8 mouse cellular contexts compared by ENCODE assay signal in genomic region chr1:72123434-72124297, GRCm38 (mm10).
DNase-seq lines count a peak whose midpoint lies in the region; ATAC-seq and TF ChIP-seq lines count a peak whose summit lies in the region.

No protein-coding gene starts in this region.

- H3K36me3 ChIP-seq in embryonic facial prominence, embryonic 14.5 days (ENCODE audit: control insufficient read depth, insufficient read depth, low read length), result no peaks in the 10 kb centered on the region
- no peaks in the 10 kb centered on the region for H3K36me3 ChIP-seq in heart, embryonic 11.5 days (ENCODE audit: control insufficient read depth, insufficient read depth, low read length)
- H3K36me3 ChIP-seq in kidney, embryonic 16.5 days (ENCODE audit: insufficient read depth, low read length), result no peaks in the 10 kb centered on the region
- H3K36me3 ChIP-seq in liver, adult 2 months (ENCODE audit: control insufficient read depth, insufficient read depth, low read length), result no peaks in the 10 kb centered on the region
- no peaks in the 10 kb centered on the region for H3K36me3 ChIP-seq in stomach, embryonic 16.5 days (ENCODE audit: control insufficient read depth, insufficient read depth, low read length)

- no peaks in the 10 kb centered on the region for H3K9me3 ChIP-seq in embryonic facial prominence, embryonic 14.5 days (ENCODE audit: control insufficient read depth, low read length)
- no peaks in the 10 kb centered on the region for H3K9me3 ChIP-seq in heart, embryonic 11.5 days (replicated peaks; ENCODE audit: control insufficient read depth, low read length)
- H3K9me3 ChIP-seq in kidney, embryonic 16.5 days (ENCODE audit: low read length), result no peaks in the 10 kb centered on the region
- H3K9me3 ChIP-seq in stomach, embryonic 16.5 days (replicated peaks; ENCODE audit: control insufficient read depth, low read length), result no peaks in the 10 kb centered on the region

- no peaks in the 10 kb centered on the region for H3K4me1 ChIP-seq in embryonic facial prominence, embryonic 14.5 days (ENCODE audit: control insufficient read depth, insufficient read depth, low read length)
- H3K4me1 ChIP-seq in heart, embryonic 11.5 days (ENCODE audit: control insufficient read depth, insufficient read depth, low read length), result no peaks in the 10 kb centered on the region
- H3K4me1 ChIP-seq in kidney, embryonic 16.5 days (ENCODE audit: insufficient read depth, low read length), result no peaks in the 10 kb centered on the region
- H3K4me1 ChIP-seq in liver, adult 2 months (ENCODE audit: control insufficient read depth, insufficient read depth, low read length), result no peaks in the 10 kb centered on the region
- H3K4me1 ChIP-seq in stomach, embryonic 16.5 days (ENCODE audit: control insufficient read depth, insufficient read depth, low read length), result no peaks in the 10 kb centered on the region

- H3K27me3 ChIP-seq in embryonic facial prominence, embryonic 14.5 days (replicated peaks; ENCODE audit: control insufficient read depth, insufficient read depth, low read length), result no peaks in the 10 kb centered on the region
- no peaks in the 10 kb centered on the region for H3K27me3 ChIP-seq in heart, embryonic 11.5 days (ENCODE audit: control insufficient read depth, insufficient read depth, low read length)
- no peaks in the 10 kb centered on the region for H3K27me3 ChIP-seq in kidney, embryonic 16.5 days (ENCODE audit: insufficient read depth, low read length)
- H3K27me3 ChIP-seq in liver, adult 2 months (ENCODE audit: control insufficient read depth, insufficient read depth, low read length), result no peaks in the 10 kb centered on the region
- H3K27me3 ChIP-seq in stomach, embryonic 16.5 days (ENCODE audit: control insufficient read depth, insufficient read depth, low read length), result no peaks in the 10 kb centered on the region

- H3K79me2 ChIP-seq in liver, adult 2 months (ENCODE audit: control insufficient read depth, insufficient read depth, low read length), result no peaks in the 10 kb centered on the region

- DNase-seq in 3T3-L1 (ENCODE audit: low read depth, low spot score), result peak; percentile 90
- DNase-seq in adrenal gland, postnatal 4 days (ENCODE audit: low spot score in 2 of 2), result peak; percentile 71 to 74
- DNase-seq in embryonic facial prominence, embryonic 14.5 days (ENCODE audit: low spot score), result peak; percentile 88
- peak; percentile 49 for DNase-seq in liver, adult 2 months (ENCODE audit: extremely low read depth, low read depth, low spot score)
- DNase-seq in natural killer cell, adult 2 months (ENCODE audit: low spot score in 2 of 2), result peak; percentile 30 to 68

- H3K9ac ChIP-seq in embryonic facial prominence, embryonic 14.5 days (ENCODE audit: low read depth, low read length), result no peak overlapping the region
- peak overlapping the region; percentile 43; the same call in 1 of the 2 replicates for H3K9ac ChIP-seq in heart, embryonic 11.5 days (ENCODE audit: low read depth, low read length)
- no peak overlapping the region for H3K9ac ChIP-seq in kidney, embryonic 16.5 days (replicated peaks; ENCODE audit: low read length)
- H3K9ac ChIP-seq in liver, adult 2 months (ENCODE audit: low read depth, low read length), result no peak overlapping the region
- H3K9ac ChIP-seq in stomach, embryonic 16.5 days (ENCODE audit: low read length), result no peak overlapping the region

- peak; percentile 98 for TF ChIP-seq CTCF in liver, adult 2 months (IDR thresholded peaks at IDR 0.05; ENCODE audit: low read depth, low read length)

- no peak overlapping the region for H3K4me3 ChIP-seq in embryonic facial prominence, embryonic 14.5 days (ENCODE audit: low read depth, low read length)
- H3K4me3 ChIP-seq in heart, embryonic 11.5 days (ENCODE audit: low read depth, low read length), result no peak overlapping the region
- no peak overlapping the region for H3K4me3 ChIP-seq in kidney, embryonic 16.5 days (ENCODE audit: low read length)
- H3K4me3 ChIP-seq in liver, adult 2 months (ENCODE audit: insufficient read depth, low read depth, low read length), result no peak overlapping the region
- no peak overlapping the region for H3K4me3 ChIP-seq in stomach, embryonic 16.5 days (replicated peaks; ENCODE audit: low read length)

- WGBS in embryonic facial prominence, embryonic 14.5 days, result 29% methylated on average over 23 of the region's 23 CpGs
- 34% methylated on average over 23 of the region's 23 CpGs for WGBS in heart, embryonic 11.5 days (ENCODE audit: insufficient replicate concordance)
- 26% methylated on average over 23 of the region's 23 CpGs for WGBS in kidney, embryonic 16.5 days
- 31% methylated on average over 23 of the region's 23 CpGs for WGBS in liver, adult 2 months
- WGBS in stomach, embryonic 16.5 days, result 25% methylated on average over 23 of the region's 23 CpGs

- no peak for TF ChIP-seq POLR2A in liver, adult 2 months (IDR thresholded peaks at IDR 0.05; ENCODE audit: extremely low read depth, insufficient read depth, low read length)

- peak; percentile 81 for ATAC-seq in embryonic facial prominence, embryonic 14.5 days (ENCODE audit: low read depth)
- no peak for ATAC-seq in heart, embryonic 11.5 days (replicated peaks; ENCODE audit: insufficient number of reproducible peaks, low FRiP score, low TSS enrichment)
- ATAC-seq in kidney, embryonic 16.5 days (ENCODE audit: low FRiP score, low TSS enrichment), result peak; percentile 80
- peak; percentile 53; the same call in 1 of the 2 replicates for ATAC-seq in stomach, embryonic 16.5 days (ENCODE audit: insufficient read depth, low FRiP score)

- H3K4me2 ChIP-seq in embryonic facial prominence, embryonic 14.5 days (ENCODE audit: low read depth, low read length), result peak overlapping the region; percentile 28; the same call in 1 of the 2 replicates
- peak overlapping the region; percentile 31; the same call in 1 of the 2 replicates for H3K4me2 ChIP-seq in heart, embryonic 11.5 days
- peak overlapping the region; percentile 26; the same call in 1 of the 2 replicates for H3K4me2 ChIP-seq in kidney, embryonic 16.5 days (replicated peaks; ENCODE audit: low read depth, low read length)
- peak overlapping the region; percentile 30; the same call in 1 of the 2 replicates for H3K4me2 ChIP-seq in stomach, embryonic 16.5 days (ENCODE audit: low read depth, low read length)

- H3K27ac ChIP-seq in embryonic facial prominence, embryonic 14.5 days (replicated peaks; ENCODE audit: low read depth, low read length), result no peak overlapping the region
- H3K27ac ChIP-seq in heart, embryonic 11.5 days (ENCODE audit: low read depth, low read length), result no peak overlapping the region
- H3K27ac ChIP-seq in kidney, embryonic 16.5 days (ENCODE audit: low read length), result no peak overlapping the region
- H3K27ac ChIP-seq in liver, adult 2 months (replicated peaks; ENCODE audit: insufficient read depth, low read depth, low read length), result no peak overlapping the region
- H3K27ac ChIP-seq in stomach, embryonic 16.5 days (ENCODE audit: low read length), result no peak overlapping the region
